Mouse (Mus musculus) urinary bladder, postnatal 14 days (tissue): ENCODE measurements around the gene Birc7.

Source experiments
- DNase-seq: peaks from one replicate; pipeline ENCODE4 v3.0.0; 2021; ENCODE audit warnings: low spot score

The Birc7 gene

DNA sequence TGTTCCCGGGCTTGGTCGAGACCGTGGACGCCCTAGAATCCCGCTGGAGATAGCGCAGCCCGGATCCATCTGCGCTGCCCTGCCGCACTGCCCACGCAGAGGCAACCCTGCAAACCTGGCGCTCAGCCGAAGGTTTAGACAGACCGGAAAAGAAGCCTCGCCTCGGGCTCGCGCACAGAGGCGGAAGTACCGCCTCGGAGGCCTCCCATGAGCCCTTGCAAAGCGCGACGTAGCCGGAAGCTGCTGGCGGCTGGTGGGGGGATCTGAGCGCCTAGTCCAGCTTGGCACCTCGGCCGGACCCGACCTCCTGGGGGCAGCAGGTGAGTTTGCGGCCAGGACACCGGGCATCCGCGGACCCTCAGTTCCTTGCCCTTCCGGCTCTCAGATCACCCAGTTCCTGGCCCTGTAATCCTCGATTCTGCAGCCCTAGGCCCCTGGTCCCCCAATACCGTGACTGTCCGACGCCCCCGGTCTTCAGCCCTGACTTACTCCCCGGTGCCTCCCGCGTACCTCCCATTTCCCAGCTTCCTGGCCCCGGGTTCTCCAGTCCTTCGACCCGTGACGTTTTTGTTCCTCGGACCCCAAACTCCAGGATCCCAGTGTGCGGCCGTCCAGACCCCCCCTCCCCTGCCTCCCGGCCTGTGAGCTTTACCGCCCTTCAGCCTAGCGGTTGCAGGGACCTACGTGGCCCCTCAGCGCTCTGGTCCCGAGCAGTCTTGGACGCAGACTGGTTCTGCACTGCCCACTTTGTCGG, 38.4 kb downstream of the Birc7 start, which contains the start of gene Arfgap1:
Gene Arfgap1, plus strand, starts transcription at position 216 of the 754 bp plus-strand sequence.
- peak; percentile 95 for DNase-seq

DNA sequence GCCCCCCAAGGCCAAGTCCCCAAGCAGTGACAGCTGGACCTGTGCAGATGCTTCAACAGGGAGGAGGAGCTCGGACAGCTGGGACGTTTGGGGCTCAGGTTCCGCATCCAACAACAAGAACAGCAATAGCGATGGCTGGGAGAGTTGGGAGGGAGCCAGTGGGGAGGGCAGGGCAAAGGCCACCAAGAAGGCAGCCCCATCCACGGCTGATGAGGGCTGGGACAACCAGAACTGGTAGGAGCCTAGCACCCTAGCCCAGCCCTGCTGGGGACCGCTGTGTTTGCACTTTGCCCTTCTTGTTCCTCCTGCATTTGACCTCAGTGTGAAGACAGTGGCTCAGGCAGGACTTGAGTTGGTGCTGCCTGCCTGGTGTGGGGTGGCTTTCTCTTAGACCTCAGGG, 52.3 kb downstream of the Birc7 start:
- DNase-seq = no peak
